Mouse (Mus musculus) MEL (cell line): ENCODE results near the gene Lhfp. TPM values are rescaled to one million over a fixed set of nuclear protein-coding genes. Genes with fewer than 3 reads are reported as not detected.

Experiments used
- DNase-seq: peaks from one replicate; pipeline ENCODE4 v3.0.0; 2011; ENCODE audit warnings: low read depth, low spot score
- H3K27ac ChIP-seq: 2 replicates; pipeline ENCODE4 v1.5.1; 2012; ENCODE audit warnings: low read depth, mild to moderate bottlenecking, control low read depth, low read length, moderate library complexity; ENCODE audit not compliant: control insufficient read depth
- H3K27me3 ChIP-seq, 2 experiments: fragments of 150-350 bp in 1 of 2; sonication (generic) in 1 of 2; 2 replicates each; pipeline ENCODE4 v1.6.1; 2012; ENCODE audit warnings: low read length in 2 of 2, mild to moderate bottlenecking in 2 of 2, improper control_type of control experiment in 1 of 2, moderate library complexity in 1 of 2; ENCODE audit not compliant: insufficient read depth in 2 of 2, control insufficient read depth in 1 of 2
- H3K36me3 ChIP-seq, 2 experiments: 2 replicates each; pipeline ENCODE4 v1.6.1; 2012 to 2014; ENCODE audit warnings: low read length in 2 of 2, improper control_type of control experiment in 1 of 2, inconsistent platforms in 1 of 2, mild to moderate bottlenecking in 1 of 2; ENCODE audit not compliant: insufficient read depth in 2 of 2, control insufficient read depth in 1 of 2
- H3K4me1 ChIP-seq, 2 experiments: fragments of 150-350 bp in 1 of 2; sonication (generic) in 1 of 2; 2 replicates each; pipeline ENCODE4 v1.6.1; 2012; ENCODE audit warnings: low read length in 2 of 2, improper control_type of control experiment in 1 of 2, mild to moderate bottlenecking in 1 of 2; ENCODE audit not compliant: insufficient read depth in 2 of 2, control insufficient read depth in 1 of 2
- H3K4me3 ChIP-seq, 2 experiments: fragments of 150-350 bp in 1 of 2; sonication (generic) in 1 of 2; 2 replicates each; pipeline ENCODE4 v1.5.1; 2012; ENCODE audit warnings: low read depth in 2 of 2, low read length in 2 of 2, mild to moderate bottlenecking in 2 of 2, moderate library complexity in 2 of 2, control low read depth in 1 of 2, improper control_type of control experiment in 1 of 2; ENCODE audit not compliant: control insufficient read depth in 1 of 2, insufficient read depth in 1 of 2
- H3K79me2 ChIP-seq: 2 replicates; pipeline ENCODE4 v1.6.1; 2012; ENCODE audit warnings: mild to moderate bottlenecking, low read length, moderate library complexity; ENCODE audit not compliant: control insufficient read depth, poor library complexity, insufficient read depth
- H3K9ac ChIP-seq: 2 replicates; pipeline ENCODE4 v1.6.1; 2012; ENCODE audit warnings: low read depth, mild to moderate bottlenecking, control low read depth, low read length, moderate library complexity; ENCODE audit not compliant: control insufficient read depth, poor library complexity, severe bottlenecking
- H3K9me3 ChIP-seq: fragments of 150-350 bp; sonication (generic); replicated peaks from 2 replicates; pipeline ENCODE4 v1.6.1; 2012; ENCODE audit warnings: mild to moderate bottlenecking, low read length, improper control_type of control experiment, moderate library complexity; ENCODE audit not compliant: insufficient read depth
- CHD1 ChIP-seq: IDR thresholded peaks from 2 replicates; pipeline ENCODE4 v1.6.1; 2012; ENCODE audit warnings: low read depth, mild to moderate bottlenecking, inconsistent platforms, low read length, improper control_type of control experiment
- CTCF ChIP-seq, 3 experiments: IDR thresholded peaks in 2 of 3; conservative IDR thresholded peaks in 1 of 3; 2 replicates each; pipeline ENCODE4 v1.5.1; 2011 to 2012; ENCODE audit warnings: low read length in 3 of 3, low read depth in 2 of 3, mild to moderate bottlenecking in 2 of 3, improper control_type of control experiment in 1 of 3, inconsistent platforms in 1 of 3, mixed read lengths in 1 of 3, moderate library complexity in 1 of 3; ENCODE audit not compliant: control insufficient read depth in 1 of 3, insufficient read depth in 1 of 3, poor library complexity in 1 of 3, severe bottlenecking in 1 of 3
- E2F4 ChIP-seq: IDR thresholded peaks from 2 replicates; pipeline ENCODE4 v1.6.1; 2011; ENCODE audit warnings: low read depth, low read length, improper control_type of control experiment, borderline replicate concordance
- ELF1 ChIP-seq: IDR thresholded peaks from 2 replicates; pipeline ENCODE4 v1.6.1; 2014; ENCODE audit warnings: low read depth, mild to moderate bottlenecking, inconsistent platforms, low read length, improper control_type of control experiment, moderate library complexity
- EP300 ChIP-seq, 2 experiments: IDR thresholded peaks; 2 replicates each; pipeline ENCODE4 v1.6.1; 2011; ENCODE audit warnings: improper control_type of control experiment in 2 of 2, low read length in 2 of 2, low read depth in 1 of 2, mild to moderate bottlenecking in 1 of 2
- ETS1 ChIP-seq: IDR thresholded peaks from 2 replicates; pipeline ENCODE4 v1.6.1; 2012; ENCODE audit warnings: low read depth, mild to moderate bottlenecking, inconsistent platforms, low read length, improper control_type of control experiment, moderate library complexity
- GABPA ChIP-seq: IDR thresholded peaks from 2 replicates; pipeline ENCODE4 v1.6.1; 2012; ENCODE audit warnings: low read depth, mild to moderate bottlenecking, inconsistent platforms, low read length, improper control_type of control experiment, moderate library complexity
- HCFC1 ChIP-seq: IDR thresholded peaks from 2 replicates; pipeline ENCODE4 v1.6.1; 2012; ENCODE audit warnings: low read depth, mild to moderate bottlenecking, inconsistent platforms, low read length, improper control_type of control experiment, moderate library complexity
- JUND ChIP-seq: IDR thresholded peaks from 2 replicates; pipeline ENCODE4 v1.6.1; 2011; ENCODE audit warnings: low read depth, mild to moderate bottlenecking, improper control_type of control experiment, low read length
- KAT2A ChIP-seq: conservative IDR thresholded peaks from 2 replicates; pipeline ENCODE4 v1.6.1; 2012; ENCODE audit warnings: low read depth, low read length, improper control_type of control experiment, inconsistent platforms
- MAFK ChIP-seq: IDR thresholded peaks from 2 replicates; pipeline ENCODE4 v1.6.1; 2011; ENCODE audit warnings: low read depth, mild to moderate bottlenecking, low read length, improper control_type of control experiment, borderline replicate concordance
- MAX ChIP-seq: IDR thresholded peaks from 2 replicates; pipeline ENCODE4 v1.6.1; 2011; ENCODE audit warnings: low read length, improper control_type of control experiment
- MAZ ChIP-seq: IDR thresholded peaks from 2 replicates; pipeline ENCODE4 v1.6.1; 2012; ENCODE audit warnings: low read depth, mild to moderate bottlenecking, inconsistent platforms, low read length, improper control_type of control experiment
- MEF2A ChIP-seq: IDR thresholded peaks from 2 replicates; pipeline ENCODE4 v1.6.1; 2014; ENCODE audit warnings: low read depth, mild to moderate bottlenecking, inconsistent platforms, low read length, improper control_type of control experiment; ENCODE audit not compliant: poor library complexity, insufficient replicate concordance, severe bottlenecking; ENCODE audit errors: extremely low read depth
- MXI1 ChIP-seq: IDR thresholded peaks from 2 replicates; pipeline ENCODE4 v1.6.1; 2011; ENCODE audit warnings: mild to moderate bottlenecking, low read depth, low read length, improper control_type of control experiment
- MYB ChIP-seq: IDR thresholded peaks from 2 replicates; pipeline ENCODE4 v1.6.1; 2011; ENCODE audit warnings: mild to moderate bottlenecking, low read depth, low read length, improper control_type of control experiment
- MYC ChIP-seq: IDR thresholded peaks from 2 replicates; pipeline ENCODE4 v1.6.1; 2011; ENCODE audit warnings: low read depth, mild to moderate bottlenecking, low read length, improper control_type of control experiment, moderate library complexity
- NRF1 ChIP-seq: IDR thresholded peaks from 2 replicates; pipeline ENCODE4 v1.6.1; 2014; ENCODE audit warnings: low read depth, mild to moderate bottlenecking, inconsistent platforms, low read length, improper control_type of control experiment, moderate library complexity; ENCODE audit not compliant: poor library complexity, insufficient read depth, severe bottlenecking
- POLR2A ChIP-seq, 2 experiments: IDR thresholded peaks; 2 replicates each; pipeline ENCODE4 v1.6.1; 2011 to 2012; ENCODE audit warnings: low read length in 2 of 2, mild to moderate bottlenecking in 2 of 2, control low read depth in 1 of 2, improper control_type of control experiment in 1 of 2, low read depth in 1 of 2, moderate library complexity in 1 of 2; ENCODE audit not compliant: control insufficient read depth in 1 of 2, insufficient read depth in 1 of 2, poor library complexity in 1 of 2
- POLR2AphosphoS5 ChIP-seq: IDR thresholded peaks from 2 replicates; pipeline ENCODE4 v1.6.1; 2012; ENCODE audit warnings: low read depth, borderline replicate concordance, mild to moderate bottlenecking, inconsistent platforms, low read length, moderate library complexity, mixed read lengths
- RAD21 ChIP-seq: IDR thresholded peaks from 2 replicates; pipeline ENCODE4 v1.6.1; 2011; ENCODE audit warnings: mild to moderate bottlenecking, low read depth, low read length, improper control_type of control experiment
- RCOR1 ChIP-seq: IDR thresholded peaks from 2 replicates; pipeline ENCODE4 v1.6.1; 2012; ENCODE audit warnings: low read depth, mild to moderate bottlenecking, inconsistent platforms, low read length, improper control_type of control experiment
- SIN3A ChIP-seq: IDR thresholded peaks from 2 replicates; pipeline ENCODE4 v1.6.1; 2012; ENCODE audit warnings: low read length, improper control_type of control experiment, inconsistent platforms
- SMC3 ChIP-seq: IDR thresholded peaks from 2 replicates; pipeline ENCODE4 v1.6.1; 2011; ENCODE audit warnings: low read depth, low read length, improper control_type of control experiment
- TAL1 ChIP-seq: IDR thresholded peaks from 2 replicates; pipeline ENCODE4 v1.6.1; 2012; ENCODE audit warnings: mild to moderate bottlenecking, inconsistent platforms, low read length, moderate library complexity, mixed read lengths
- TBP ChIP-seq: IDR thresholded peaks from 2 replicates; pipeline ENCODE4 v1.8.0; 2011; ENCODE audit warnings: low read depth, low read length, improper control_type of control experiment
- USF2 ChIP-seq, 2 experiments: IDR thresholded peaks; 2 replicates each; pipeline ENCODE4 v1.6.1; 2011 to 2012; ENCODE audit warnings: improper control_type of control experiment in 2 of 2, low read length in 2 of 2, borderline replicate concordance in 1 of 2, inconsistent platforms in 1 of 2, low read depth in 1 of 2, mild to moderate bottlenecking in 1 of 2; ENCODE audit not compliant: insufficient read depth in 1 of 2
- ZKSCAN1 ChIP-seq: IDR thresholded peaks from 2 replicates; pipeline ENCODE4 v1.6.1; 2012; ENCODE audit warnings: low read depth, mild to moderate bottlenecking, inconsistent platforms, low read length, improper control_type of control experiment, moderate library complexity
- ZMIZ1 ChIP-seq: IDR thresholded peaks from 2 replicates; pipeline ENCODE4 v1.6.1; 2012; ENCODE audit warnings: low read depth, mild to moderate bottlenecking, inconsistent platforms, low read length, improper control_type of control experiment, moderate library complexity
- ZNF384 ChIP-seq: IDR thresholded peaks from 2 replicates; pipeline ENCODE4 v1.6.1; 2012; ENCODE audit warnings: low read depth, mild to moderate bottlenecking, inconsistent platforms, low read length, improper control_type of control experiment
- polyA plus RNA-seq, 2 experiments: library from polyadenylated mRNA; stranded (reverse) in 1 of 2; unstranded in 1 of 2; fragments of >175 nt in 1 of 2; fragments of >200 nt in 1 of 2; gene quantifications; 2 replicates each; pipeline versions ENCODE4 v1.2.1 to v1.2.4; 2012; ENCODE audit warnings: low replicate concordance in 2 of 2, low read depth in 1 of 2; ENCODE audit not compliant: insufficient read length in 2 of 2, insufficient read depth in 1 of 2, missing spikeins in 1 of 2
- total RNA-seq: library from RNA; depleted of rRNA; stranded (reverse); fragments of 300-350 nt; gene quantifications from 2 replicates; pipeline ENCODE4 v1.2.3, GENCODE M21; 2012

Gene Lhfp
- total and polyA plus RNA-seq, 3 experiments: not detected

- H3K9me3 ChIP-seq: no peaks in the 10 kb centered on the region
- no peaks in the 10 kb centered on the region for H3K36me3 ChIP-seq
- H3K9ac ChIP-seq: no peak overlapping the region
- no peak for TF ChIP-seq TBP
- no peak for TF ChIP-seq GABPA
- no peak for TF ChIP-seq POLR2AphosphoS5
- TF ChIP-seq ZKSCAN1: no peak
- no peak for TF ChIP-seq E2F4
- no peak for TF ChIP-seq MAFK
- TF ChIP-seq NRF1: no peak
- TF ChIP-seq KAT2A: no peak
- no peak for TF ChIP-seq MAX
- TF ChIP-seq HCFC1: no peak
- TF ChIP-seq ZNF384: no peak
- no peak for TF ChIP-seq TAL1
- no peak for TF ChIP-seq ZMIZ1
- TF ChIP-seq POLR2A (IDR thresholded peaks at IDR 0.05; ENCODE audit: control insufficient read depth in 1 of 2, insufficient read depth in 1 of 2, low read depth in 1 of 2, low read length in 2 of 2, poor library complexity in 1 of 2): no peak
- no peak for TF ChIP-seq ELF1
- no peak for TF ChIP-seq JUND
- TF ChIP-seq SMC3: no peak
- TF ChIP-seq RCOR1: no peak
- no peak for TF ChIP-seq USF2 (IDR thresholded peaks at IDR 0.05; ENCODE audit: borderline replicate concordance in 1 of 2, insufficient read depth in 1 of 2, low read depth in 1 of 2, low read length in 2 of 2)
- no peak for TF ChIP-seq EP300 (IDR thresholded peaks at IDR 0.05; ENCODE audit: low read depth in 1 of 2, low read length in 2 of 2)
- no peaks in the 10 kb centered on the region for H3K4me1 ChIP-seq
- DNase-seq: no peak
- H3K27ac ChIP-seq: no peak overlapping the region
- no peak overlapping the region for H3K4me3 ChIP-seq
- no peaks in the 10 kb centered on the region for H3K79me2 ChIP-seq
- H3K27me3 ChIP-seq: peaks cover 4 to 5% of the 10 kb centered on the region in 2 experiments; a peak in 3 of 4 replicates
Measured at GRCm38 (mm10) chr3:53042240-53042567, 876 bp downstream of the Lhfp start.

DNA sequence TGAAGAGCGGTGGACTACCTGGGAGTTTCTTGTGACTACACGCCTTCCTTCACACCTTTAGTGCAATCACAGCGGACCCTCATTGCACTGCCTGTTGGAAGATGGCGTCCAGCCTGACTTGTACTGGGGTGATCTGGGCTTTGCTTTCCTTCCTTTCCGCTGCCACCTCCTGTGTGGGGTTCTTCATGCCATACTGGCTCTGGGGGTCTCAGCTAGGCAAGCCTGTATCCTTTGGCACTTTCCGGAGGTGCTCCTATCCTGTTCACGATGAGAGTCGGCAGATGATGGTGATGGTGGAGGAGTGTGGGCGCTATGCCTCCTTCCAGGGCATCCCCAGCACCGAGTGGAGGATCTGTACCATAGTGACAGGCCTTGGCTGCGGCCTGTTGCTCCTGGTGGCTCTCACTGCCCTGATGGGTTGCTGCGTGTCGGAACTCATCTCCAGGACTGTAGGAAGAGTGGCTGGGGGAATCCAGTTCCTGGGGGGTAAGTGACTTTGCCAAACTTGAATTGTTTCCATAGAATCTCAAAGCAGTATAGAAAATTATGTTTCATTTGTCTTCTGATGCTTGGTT is 2.0 kb downstream of the Lhfp start:
- TF ChIP-seq SIN3A (no peak), RCOR1 (no peak), KAT2A (no peak), JUND (no peak), MAX (no peak), ELF1 (no peak), RAD21 (no peak), EP300 (IDR thresholded peaks at IDR 0.05; ENCODE audit: low read depth in 1 of 2, low read length in 2 of 2) (no peak), E2F4 (no peak), GABPA (no peak), CHD1 (no peak), MXI1 (no peak), CTCF (IDR thresholded peaks at IDR 0.05 in 2 of 3, conservative IDR thresholded peaks at IDR 0.05 in 1 of 3; ENCODE audit: control insufficient read depth in 1 of 3, insufficient read depth in 1 of 3, low read depth in 2 of 3, low read length in 3 of 3, poor library complexity in 1 of 3, severe bottlenecking in 1 of 3) (no peak), MYC (no peak), ETS1 (no peak), MYB (no peak), POLR2AphosphoS5 (no peak), MEF2A (no peak), MAZ (no peak)

More for the DNA sequence above, 2.0 kb downstream of the Lhfp start:
- no peaks in the 10 kb centered on the region for H3K9me3 ChIP-seq
- no peaks in the 10 kb centered on the region for H3K79me2 ChIP-seq
- H3K4me1 ChIP-seq: no peaks in the 10 kb centered on the region
- H3K9ac ChIP-seq: no peak overlapping the region
- DNase-seq: no peak
- no peak overlapping the region for H3K4me3 ChIP-seq
- no peaks in the 10 kb centered on the region for H3K36me3 ChIP-seq
- H3K27me3 ChIP-seq: peaks cover 4 to 5% of the 10 kb centered on the region in 2 experiments; a peak in 3 of 4 replicates
- no peak overlapping the region for H3K27ac ChIP-seq
